Mouse (Mus musculus): ENCODE results near the gene Mapk8ip3.
A peak's percentile ranks its signal among the peaks of the same experiment; 100 is the strongest.

Gene Mapk8ip3

DNA sequence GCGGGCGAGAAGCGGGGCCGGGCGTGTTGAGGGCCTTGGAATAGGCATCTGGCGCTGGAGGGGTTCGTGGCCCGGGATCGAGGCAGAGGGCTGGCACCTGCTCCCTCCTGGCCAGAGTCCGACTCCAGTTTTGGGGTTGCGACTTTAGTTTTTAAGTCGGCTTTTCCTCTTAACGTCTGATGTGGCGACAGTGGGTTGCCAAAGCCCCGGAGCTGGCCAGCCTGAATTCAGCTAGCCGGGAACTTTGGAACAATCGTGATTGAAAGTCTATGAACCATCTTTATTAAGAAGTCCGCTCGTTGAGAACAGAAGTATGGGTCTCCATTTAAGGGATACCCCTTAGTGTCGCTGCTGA lies 86.0 kb downstream of the Mapk8ip3 start:
- no peak for DNase-seq (ENCODE audit: low read depth, low spot score)

DNA sequence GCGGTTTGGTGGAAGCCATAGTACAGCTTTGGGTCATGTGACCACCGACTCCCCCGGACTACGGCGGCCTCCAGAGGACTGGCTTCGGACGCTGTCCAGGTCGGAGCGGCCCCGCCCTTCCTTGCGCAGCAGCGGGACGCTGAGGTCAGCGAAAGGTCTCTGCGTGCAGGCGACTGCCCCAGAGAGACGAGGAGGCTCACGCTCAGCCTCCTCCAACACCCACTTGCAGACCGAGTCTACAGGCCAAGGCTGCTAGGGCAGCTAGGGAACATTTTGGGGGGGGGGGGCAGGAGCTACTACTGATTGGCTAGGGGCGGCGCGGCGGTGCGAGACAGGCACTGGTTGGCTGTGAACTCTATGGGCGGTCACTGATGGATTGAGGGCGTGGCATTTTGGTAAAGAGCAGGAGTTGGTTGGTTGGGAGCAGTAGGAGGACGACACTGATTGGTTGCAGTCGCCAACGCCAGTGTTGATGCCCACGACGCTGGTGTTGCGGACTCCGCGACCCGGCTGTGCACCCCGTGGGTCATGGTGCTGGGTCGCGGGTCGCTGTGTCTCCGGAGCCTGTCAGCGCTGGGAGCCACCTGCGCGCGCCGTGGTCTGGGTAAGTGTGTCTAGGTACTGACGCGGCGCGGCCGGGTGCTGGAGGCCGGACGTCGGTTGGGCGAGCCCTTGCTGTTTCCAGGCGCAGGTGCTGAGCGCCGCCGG lies 86.6 kb downstream of the Mapk8ip3 start, which contains the start of gene Fahd1:
Gene Fahd1 (minus strand): TSS at position 300 of the 708 bp plus-strand sequence.
- DNase-seq (ENCODE audit: low read depth, low spot score): peak; percentile 98

DNA sequence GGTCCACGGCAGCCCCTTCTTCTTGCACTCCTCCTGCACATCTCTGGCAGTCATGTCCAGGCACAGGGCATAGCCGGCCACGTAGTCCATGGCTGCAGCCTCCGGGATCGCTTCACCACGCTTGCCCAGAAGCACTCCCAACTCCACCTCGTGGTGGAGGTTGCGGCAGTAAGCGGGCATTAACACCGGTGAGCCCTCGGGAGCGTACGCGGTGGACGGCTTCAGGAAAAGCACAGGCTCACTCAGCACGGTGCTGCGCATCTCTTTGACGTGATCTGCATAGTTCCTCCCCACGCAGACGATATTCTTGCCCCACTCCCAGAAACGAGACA lies 87.1 kb downstream of the Mapk8ip3 start:
- DNase-seq (ENCODE audit: low read depth, low spot score): no peak

DNA sequence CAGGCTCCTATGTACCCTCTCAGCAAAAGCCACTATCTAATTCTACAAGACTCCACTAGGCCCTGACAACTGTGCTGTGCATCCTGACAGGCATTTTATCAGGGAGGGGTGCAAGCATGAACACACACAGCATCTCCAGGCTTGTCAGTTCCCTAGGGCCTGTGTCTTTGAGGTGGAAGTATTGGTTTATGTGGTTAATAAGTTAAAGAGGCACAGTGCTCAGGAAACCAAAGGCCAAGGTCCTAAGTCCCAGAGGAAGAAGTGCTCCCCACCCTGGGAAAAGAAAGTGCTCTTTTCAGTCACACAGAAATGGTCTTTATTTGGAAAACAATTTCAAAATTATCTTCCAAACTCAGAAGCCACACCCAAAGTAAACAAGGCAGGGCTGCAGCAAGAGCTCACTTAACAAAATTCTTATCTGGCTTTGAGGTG lies 88.2 kb downstream of the Mapk8ip3 start:
- DNase-seq (ENCODE audit: low read depth, low spot score): no peak

DNA sequence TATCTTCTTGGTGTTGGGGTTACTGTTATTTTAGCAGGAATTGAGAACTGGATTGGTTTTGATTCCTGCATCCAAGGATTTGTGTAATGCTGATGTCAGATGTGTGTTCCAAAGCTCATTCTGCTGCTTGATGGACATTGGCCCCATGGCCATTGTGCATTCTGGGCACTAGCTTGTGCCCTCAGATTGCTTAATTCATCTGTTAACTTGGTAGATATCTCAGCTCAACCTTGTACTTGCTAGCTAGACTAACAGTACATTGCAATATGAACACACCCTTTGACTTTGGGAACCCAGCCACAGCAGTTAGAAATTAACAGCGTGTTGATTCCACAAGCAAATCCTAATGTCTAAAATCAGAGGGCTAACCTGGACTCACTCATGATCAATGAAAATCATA lies 89.4 kb downstream of the Mapk8ip3 start:
- DNase-seq (ENCODE audit: low read depth, low spot score): no peak

DNA sequence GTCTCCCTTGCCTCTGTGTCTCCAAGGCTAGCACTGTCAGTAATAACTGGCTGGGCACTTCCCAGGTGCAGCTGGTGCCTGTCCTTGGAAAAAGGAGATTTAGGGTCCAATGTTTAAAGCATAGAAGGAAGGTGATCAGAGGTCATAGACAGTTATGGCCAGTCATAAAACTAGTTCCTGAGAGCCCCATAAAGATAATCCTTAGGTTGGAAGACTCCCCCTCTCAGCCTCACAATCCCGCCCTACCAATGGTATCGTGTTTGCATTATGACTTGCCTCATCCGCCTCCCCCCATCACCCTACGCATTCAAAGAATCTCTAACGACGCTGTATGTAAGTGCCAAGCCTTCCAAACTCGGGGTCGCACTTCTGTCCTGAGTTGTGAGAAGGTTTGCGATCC lies 92.3 kb downstream of the Mapk8ip3 start:
- DNase-seq (ENCODE audit: low read depth, low spot score): no peak

DNA sequence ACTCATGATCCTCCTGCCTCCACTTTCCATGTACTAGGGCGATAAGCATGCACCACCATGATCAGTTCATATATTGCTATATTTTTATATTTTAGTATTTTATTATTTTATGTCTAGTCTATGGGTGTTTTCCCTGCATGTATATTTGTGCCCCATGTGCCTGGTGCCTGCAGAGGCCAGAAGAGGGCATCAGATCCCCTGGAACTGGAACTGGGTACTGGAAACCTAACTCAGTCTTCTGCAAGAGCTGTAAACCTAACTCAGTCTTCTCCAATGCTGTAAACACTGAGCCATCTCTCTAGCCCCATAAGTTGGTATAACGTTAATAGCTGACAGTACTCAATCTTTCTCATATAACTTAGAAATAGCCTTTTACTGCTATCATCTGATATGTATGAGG lies 94.1 kb downstream of the Mapk8ip3 start:
- DNase-seq (ENCODE audit: low read depth, low spot score): no peak
